Mouse (Mus musculus) kidney, embryonic 16.5 days (tissue): ENCODE measurements at regions not wholly inside any gene's neighbourhood (a gene's known extent, or its start where the extent isn't known, plus 50 kb on each side); places are given as distances from the start of the nearest gene placed in this dataset.
"Not testable (repeated sequence)": the region's sequence is repeated elsewhere in the genome, so short reads cannot be mapped to it uniquely, and the experiment has no call there.

Experiments used
- ATAC-seq: fragments of 200-750 bp; cut with Nextera tagmentation; 2 replicates; pipeline ENCODE4 v1.8.0; 2017; ENCODE audit warnings: moderate TSS enrichment; ENCODE audit not compliant: low FRiP score, low TSS enrichment
- H3K27ac ChIP-seq: fragments of 300-500 bp; sonication (generic); 2 replicates; pipeline ENCODE4 v1.5.1; 2014; ENCODE audit warnings: low read length
- H3K27me3 ChIP-seq: fragments of 300-500 bp; sonication (generic); 2 replicates; pipeline ENCODE4 v1.6.1; 2014; ENCODE audit warnings: low read length, control low read depth, mixed read lengths; ENCODE audit not compliant: insufficient read depth
- H3K36me3 ChIP-seq: fragments of 300-500 bp; sonication (generic); 2 replicates; pipeline ENCODE4 v1.6.1; 2014; ENCODE audit warnings: low read length, control low read depth, mixed read lengths; ENCODE audit not compliant: insufficient read depth
- H3K4me1 ChIP-seq: fragments of 300-500 bp; sonication (generic); 2 replicates; pipeline ENCODE4 v1.6.1; 2014; ENCODE audit warnings: low read length, control low read depth, mixed read lengths; ENCODE audit not compliant: insufficient read depth
- H3K4me2 ChIP-seq: fragments of 300-500 bp; sonication (generic); replicated peaks from 2 replicates; pipeline ENCODE4 v1.6.1; 2014; ENCODE audit warnings: low read depth, low read length
- H3K4me3 ChIP-seq: fragments of 300-500 bp; sonication (generic); 2 replicates; pipeline ENCODE4 v1.5.1; 2014; ENCODE audit warnings: mild to moderate bottlenecking, low read length
- H3K9ac ChIP-seq: fragments of 300-500 bp; sonication (generic); replicated peaks from 2 replicates; pipeline ENCODE4 v1.6.1; 2014; ENCODE audit warnings: low read length
- H3K9me3 ChIP-seq: fragments of 300-500 bp; sonication (generic); 2 replicates; pipeline ENCODE4 v1.6.1; 2016; ENCODE audit warnings: low read length, control low read depth
- WGBS: fragments of 180-500 bp; shearing (Covaris S2); extraction: QIAGEN DNeasy Blood & Tissue Kit; methylation state at CpG from one replicate; pipeline ENCODE4 v1.1.7; 2014; 5-methylcytosine and 5-hydroxymethylcytosine counted together

DNA sequence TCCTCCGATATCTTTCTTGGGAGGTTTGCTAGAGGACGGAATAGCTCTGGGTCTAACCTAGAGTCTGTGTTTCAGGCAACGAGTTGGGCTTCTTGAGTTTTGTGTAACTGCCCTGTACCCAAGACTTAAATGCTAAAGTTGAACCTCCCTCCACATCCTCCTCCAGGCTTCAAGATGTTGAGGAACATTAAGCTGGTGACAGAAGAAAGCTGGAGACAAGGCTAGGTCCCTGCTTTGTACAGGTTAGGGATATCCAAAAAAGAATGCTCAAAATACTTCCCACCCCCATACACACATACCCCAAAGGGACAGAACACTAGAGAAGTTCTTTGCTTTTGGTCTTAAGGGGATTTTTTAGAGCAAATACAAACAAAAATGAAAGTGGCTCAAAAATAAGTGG, 303.6 kb downstream of the Ets1 start:
- Histone ChIP-seq H3K4me1 (peaks cover 12% of the 10 kb centered on the region), H3K27ac (no peak overlapping the region), H3K36me3 (no peaks in the 10 kb centered on the region), H3K4me3 (no peak overlapping the region), H3K27me3 (no peaks in the 10 kb centered on the region), H3K9ac (no peak overlapping the region), H3K4me2 (no peak overlapping the region), H3K9me3 (no peaks in the 10 kb centered on the region)
- WGBS: 85% methylated on average over 3 of the region's 3 CpGs
- no peak for ATAC-seq

DNA sequence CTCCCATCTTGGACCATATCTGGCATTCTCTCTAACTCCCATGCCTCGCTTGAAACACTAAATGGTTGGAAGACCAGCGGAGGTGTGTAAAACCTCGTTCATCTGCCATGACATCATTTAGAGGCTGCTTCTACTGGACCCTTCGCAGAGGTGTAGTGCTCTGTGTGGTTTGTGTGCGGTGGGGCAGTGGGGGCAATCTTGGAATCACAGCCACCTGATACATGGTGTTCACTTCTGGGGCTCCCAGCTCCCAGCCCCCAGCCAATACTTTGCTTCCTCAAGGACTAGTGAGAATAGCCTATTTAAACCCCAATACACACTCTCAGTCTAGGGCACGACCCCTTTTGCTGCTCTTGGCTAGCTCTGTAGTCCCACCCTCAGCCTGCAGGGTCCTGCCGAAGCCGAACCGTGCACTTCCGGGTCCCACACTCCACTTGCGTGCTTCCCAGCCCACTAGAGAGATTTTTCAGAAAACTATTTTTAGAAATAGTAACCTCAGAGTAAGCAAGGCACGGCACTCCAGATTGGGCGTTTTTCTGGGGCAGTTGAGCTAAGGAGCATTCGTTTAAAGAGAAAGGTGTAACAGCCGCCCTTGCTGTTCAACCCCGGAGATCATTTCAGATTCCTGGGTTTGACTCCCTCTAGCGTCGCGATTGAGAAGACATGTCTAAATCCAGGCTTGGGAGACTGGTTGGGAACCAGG, 304.2 kb downstream of the Ets1 start:
- no peaks in the 10 kb centered on the region for H3K9me3 ChIP-seq
- H3K4me1 ChIP-seq: peaks cover 12% of the 10 kb centered on the region
- H3K4me2 ChIP-seq: peak overlapping the region; percentile 51
- peak; percentile 89 for ATAC-seq
- peak overlapping the region; percentile 43 for H3K4me3 ChIP-seq
- no peaks in the 10 kb centered on the region for H3K27me3 ChIP-seq
- H3K36me3 ChIP-seq: no peaks in the 10 kb centered on the region
- H3K27ac ChIP-seq: peak overlapping the region; percentile 24
- WGBS: 19% methylated on average over 19 of the region's 19 CpGs
- H3K9ac ChIP-seq: peak overlapping the region; percentile 42

DNA sequence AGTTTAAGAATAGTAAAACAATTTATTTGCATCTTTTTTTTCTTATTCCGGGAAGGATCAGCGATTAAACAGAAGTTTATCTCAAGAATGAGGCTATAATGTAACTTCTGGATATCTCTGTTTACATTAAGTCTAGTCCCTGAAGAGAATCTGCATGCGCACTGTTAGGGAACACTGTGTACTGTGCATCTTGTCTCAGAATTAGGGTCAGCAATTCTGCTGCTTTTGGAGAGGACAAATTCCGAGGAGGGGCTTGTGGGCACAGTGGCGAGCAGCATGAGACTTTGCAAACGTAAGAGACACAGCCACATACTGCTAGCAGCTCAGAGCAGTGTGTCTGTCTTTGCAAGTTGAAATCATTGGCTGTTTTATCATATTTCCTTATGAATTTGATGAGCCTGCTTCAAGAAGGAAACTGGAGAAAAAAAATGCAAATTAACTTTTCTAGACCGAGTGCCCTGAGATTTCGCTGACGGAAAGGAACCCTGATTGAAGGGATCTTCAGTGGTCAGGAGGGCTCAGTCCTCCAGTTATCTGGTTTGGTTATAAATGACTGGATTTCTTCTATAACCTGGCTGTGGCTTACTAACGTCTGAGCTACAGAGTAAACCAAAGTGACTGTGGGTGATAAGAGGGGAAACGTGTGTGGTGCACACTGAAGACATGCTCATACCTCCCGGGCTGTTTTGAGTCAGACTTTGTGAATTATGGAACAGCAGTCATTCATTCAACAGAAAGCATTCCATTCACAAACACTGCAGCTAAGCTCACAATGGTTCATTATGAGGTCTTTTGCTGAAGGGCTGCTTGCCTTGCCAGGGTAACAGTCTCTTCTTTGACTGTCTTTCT, 305.1 kb downstream of the Ets1 start:
- Histone ChIP-seq H3K9ac (no peak overlapping the region), H3K36me3 (no peaks in the 10 kb centered on the region), H3K27me3 (no peaks in the 10 kb centered on the region), H3K4me2 (peak overlapping the region; percentile 51), H3K9me3 (no peaks in the 10 kb centered on the region), H3K27ac (no peak overlapping the region), H3K4me3 (no peak overlapping the region), H3K4me1 (peaks cover 9% of the 10 kb centered on the region)
- WGBS: 62% methylated on average over 12 of the region's 12 CpGs
- peak; percentile 43; the same call in 1 of the 2 replicates for ATAC-seq

GRCm38 (mm10) chr9:32941768-32942030, 305.7 kb downstream of the Ets1 start:
- Histone ChIP-seq H3K4me1 (peaks cover 4% of the 10 kb centered on the region; the same call in 1 of the 2 replicates), H3K27me3 (no peaks in the 10 kb centered on the region), H3K4me3 (no peak overlapping the region), H3K36me3 (no peaks in the 10 kb centered on the region), H3K27ac (no peak overlapping the region), H3K9me3 (no peaks in the 10 kb centered on the region), H3K9ac (no peak overlapping the region), H3K4me2 (no peak overlapping the region)
- no peak for ATAC-seq

DNA sequence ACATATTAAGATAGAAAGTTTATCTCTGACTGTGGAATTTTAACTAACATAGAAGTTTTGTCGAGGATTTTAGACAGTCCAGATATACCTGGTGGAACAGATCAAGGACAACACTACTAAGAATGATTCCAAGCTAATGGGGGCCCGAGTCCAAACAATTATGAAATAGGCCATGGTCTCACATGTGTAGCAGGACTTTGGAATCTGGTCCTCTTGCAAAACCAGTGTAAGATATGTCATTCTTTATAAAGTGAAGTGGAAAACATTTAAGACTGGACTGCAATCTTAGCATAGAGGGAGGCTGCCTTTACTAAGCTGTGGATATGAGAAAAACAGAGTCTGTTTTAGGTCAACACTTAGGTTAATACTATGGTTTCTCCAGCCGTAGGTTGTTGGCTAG, 311.2 kb downstream of the Ets1 start:
- H3K36me3 ChIP-seq: no peaks in the 10 kb centered on the region
- no peak overlapping the region for H3K27ac ChIP-seq
- ATAC-seq: no peak
- H3K9me3 ChIP-seq: no peaks in the 10 kb centered on the region
- H3K4me3 ChIP-seq: no peak overlapping the region
- no peaks in the 10 kb centered on the region for H3K27me3 ChIP-seq
- WGBS: 84% methylated on average over 3 of the region's 3 CpGs
- H3K4me1 ChIP-seq: no peaks in the 10 kb centered on the region
- H3K9ac ChIP-seq: no peak overlapping the region
- H3K4me2 ChIP-seq: no peak overlapping the region

DNA sequence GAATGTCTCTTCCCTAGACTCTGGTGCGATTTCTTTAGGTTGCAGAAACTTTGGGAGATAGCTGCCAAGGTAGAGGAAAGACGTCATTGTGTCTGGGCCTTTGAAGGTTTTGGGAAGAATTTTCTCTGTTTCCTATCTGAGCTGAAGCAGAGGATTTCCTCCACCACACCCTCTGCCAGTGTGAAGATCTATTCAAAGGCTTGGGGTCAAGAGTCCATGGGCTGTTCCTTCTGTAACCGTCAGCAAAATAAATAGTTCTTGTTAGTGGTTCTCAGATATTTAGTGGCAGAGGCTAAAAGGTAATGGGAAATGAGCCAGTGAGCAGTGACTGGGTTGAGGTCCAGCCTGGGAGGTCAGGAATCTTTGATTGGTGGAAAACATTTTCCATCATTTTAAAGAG, 313.0 kb downstream of the Ets1 start:
- no peaks in the 10 kb centered on the region for H3K4me1 ChIP-seq
- no peak for ATAC-seq
- no peaks in the 10 kb centered on the region for H3K36me3 ChIP-seq
- WGBS: 42% methylated on average over 3 of the region's 3 CpGs
- H3K27me3 ChIP-seq: no peaks in the 10 kb centered on the region
- H3K27ac ChIP-seq: no peak overlapping the region
- no peak overlapping the region for H3K9ac ChIP-seq
- no peak overlapping the region for H3K4me3 ChIP-seq
- no peak overlapping the region for H3K4me2 ChIP-seq
- H3K9me3 ChIP-seq: peaks cover 5% of the 10 kb centered on the region

- no peak overlapping the region for H3K4me2 ChIP-seq
- H3K4me1 ChIP-seq: no peaks in the 10 kb centered on the region
- ATAC-seq: no peak
- no peaks in the 10 kb centered on the region for H3K36me3 ChIP-seq
- 72% methylated on average over 3 of the region's 3 CpGs for WGBS
- H3K27me3 ChIP-seq: no peaks in the 10 kb centered on the region
- H3K9ac ChIP-seq: no peak overlapping the region
- H3K4me3 ChIP-seq: no peak overlapping the region
- no peak overlapping the region for H3K27ac ChIP-seq
- H3K9me3 ChIP-seq: no peaks in the 10 kb centered on the region
Measured at GRCm38 (mm10) chr9:32958716-32959115, 322.7 kb downstream of the Ets1 start.

GRCm38 (mm10) chr9:32959468-32959867, 323.4 kb downstream of the Ets1 start:
- H3K9me3 ChIP-seq, H3K27ac ChIP-seq, H3K27me3 ChIP-seq, ATAC-seq, H3K36me3 ChIP-seq, H3K4me3 ChIP-seq, H3K9ac ChIP-seq, H3K4me2 ChIP-seq, H3K4me1 ChIP-seq: not testable (repeated sequence)

GRCm38 (mm10) chr9:32962679-32963205, 326.7 kb downstream of the Ets1 start:
- 90% methylated on average over 5 of the region's 5 CpGs for WGBS
- no peak overlapping the region for H3K4me3 ChIP-seq
- H3K4me1 ChIP-seq: no peaks in the 10 kb centered on the region
- H3K9me3 ChIP-seq: no peaks in the 10 kb centered on the region
- H3K36me3 ChIP-seq: no peaks in the 10 kb centered on the region
- no peak overlapping the region for H3K4me2 ChIP-seq
- no peaks in the 10 kb centered on the region for H3K27me3 ChIP-seq
- no peak overlapping the region for H3K9ac ChIP-seq
- H3K27ac ChIP-seq: no peak overlapping the region
- ATAC-seq: no peak

- ATAC-seq: no peak
- Histone ChIP-seq H3K9ac (no peak overlapping the region), H3K27ac (no peak overlapping the region), H3K4me3 (no peak overlapping the region), H3K27me3 (no peaks in the 10 kb centered on the region), H3K36me3 (no peaks in the 10 kb centered on the region), H3K4me1 (peaks cover 10% of the 10 kb centered on the region; the same call in 1 of the 2 replicates), H3K4me2 (no peak overlapping the region), H3K9me3 (no peaks in the 10 kb centered on the region)
- WGBS: 56% methylated on average over 2 of the region's 2 CpGs
Measured at GRCm38 (mm10) chr9:32968446-32968845, 332.4 kb downstream of the Ets1 start.
